Comparison of ENCODE assay signal across 11 mouse cellular contexts in genomic region chr2:147342198-147342597, GRCm38 (mm10). TPM values are rescaled to one million over a fixed set of nuclear protein-coding genes. Genes with fewer than 3 reads are reported as not detected.
DNase-seq lines count a peak whose midpoint lies in the region; ATAC-seq and TF ChIP-seq lines count a peak whose summit lies in the region.
"Had no signal": no experiment of that assay in that cellular context is flagged by ENCODE, and none has a peak within 500 bp of the region (broad histone marks: within the 10 kb centered on the region; RNA-seq: fewer than 3 reads in every experiment).

No protein-coding gene starts in this region.

- ATAC-seq in forebrain, postnatal 0 days = no peak
- no peak for ATAC-seq in forebrain, embryonic 15.5 days (replicated peaks)

- H3K4me2 ChIP-seq in forebrain, postnatal 0 days (ENCODE audit: low read depth) = no peak overlapping the region
- no peak overlapping the region for H3K4me2 ChIP-seq in forebrain, embryonic 15.5 days (replicated peaks)
- no peak overlapping the region for H3K4me2 ChIP-seq in CH12.LX (ENCODE audit: insufficient read depth, low read depth, poor library complexity, severe bottlenecking)
- H3K4me2 ChIP-seq: heart, embryonic 13.5 days had no signal

- WGBS in forebrain, postnatal 0 days = 5% methylated on average over 2 of the region's 2 CpGs
- WGBS in forebrain, embryonic 15.5 days = 17% methylated on average over 2 of the region's 2 CpGs

- in situ Hi-C loops in CH12.LX (cut with MboI; ENCODE audit: low pct_ligation_motif_present, low pct_unique_long_range_greater_than_20kb, low sequenced_read_pairs) = no loop called here

- TF ChIP-seq RAD21 in CH12.LX (IDR thresholded peaks at IDR 0.05; ENCODE audit: low read depth, low read length) = no peak; the same call in 1 of the 2 replicates

- TF ChIP-seq EP300 in CH12.LX (IDR thresholded peaks at IDR 0.05; ENCODE audit: low read length) = no peak

- no peaks in the 10 kb centered on the region for H3K79me2 ChIP-seq in CH12.LX (replicated peaks; ENCODE audit: control insufficient read depth, extremely low read depth, insufficient read depth, poor library complexity, severe bottlenecking)

- no peak overlapping the region for H3K9ac ChIP-seq in forebrain, postnatal 0 days
- H3K9ac ChIP-seq in forebrain, embryonic 15.5 days (replicated peaks) = no peak overlapping the region
- H3K9ac ChIP-seq in CH12.LX (ENCODE audit: insufficient read depth, low read depth) = no peak overlapping the region
- H3K9ac ChIP-seq: heart, embryonic 13.5 days had no signal

- H3K4me1 ChIP-seq in forebrain, postnatal 0 days (ENCODE audit: insufficient read depth) = no peaks in the 10 kb centered on the region
- no peaks in the 10 kb centered on the region for H3K4me1 ChIP-seq in forebrain, embryonic 15.5 days
- H3K4me1 ChIP-seq in CH12.LX (ENCODE audit: control insufficient read depth in 1 of 2, insufficient read depth in 2 of 2) = no peaks in the 10 kb centered on the region
- H3K4me1 ChIP-seq: heart, embryonic 13.5 days had no signal

- H3K27me3 ChIP-seq in forebrain, postnatal 0 days (ENCODE audit: insufficient read depth, low read length) = no peaks in the 10 kb centered on the region
- no peaks in the 10 kb centered on the region for H3K27me3 ChIP-seq in forebrain, embryonic 15.5 days
- no peaks in the 10 kb centered on the region for H3K27me3 ChIP-seq in CH12.LX (replicated peaks)

- H3K4me3 ChIP-seq in forebrain, postnatal 0 days (ENCODE audit: low read depth, low read length) = no peak overlapping the region
- no peak overlapping the region for H3K4me3 ChIP-seq in forebrain, embryonic 15.5 days
- H3K4me3 ChIP-seq in CH12.LX (replicated peaks in 1 of 3; ENCODE audit: low read depth in 2 of 3, low read length in 2 of 3, poor library complexity in 1 of 3) = no peak overlapping the region
- H3K4me3 ChIP-seq: heart, embryonic 13.5 days had no signal

- H3K27ac ChIP-seq in forebrain, postnatal 0 days (ENCODE audit: low read depth, low read length) = no peak overlapping the region
- no peak overlapping the region for H3K27ac ChIP-seq in forebrain, embryonic 15.5 days (replicated peaks)
- H3K27ac ChIP-seq in CH12.LX (ENCODE audit: insufficient read depth, low read depth) = no peak overlapping the region
- H3K27ac ChIP-seq: heart, embryonic 13.5 days had no signal

- H3K36me3 ChIP-seq in forebrain, postnatal 0 days (ENCODE audit: insufficient read depth) = no peaks in the 10 kb centered on the region
- H3K36me3 ChIP-seq in forebrain, embryonic 15.5 days = no peaks in the 10 kb centered on the region
- H3K36me3 ChIP-seq in CH12.LX (replicated peaks in 1 of 2; ENCODE audit: control insufficient read depth in 1 of 2, insufficient read depth in 1 of 2, low read length in 1 of 2) = no peaks in the 10 kb centered on the region
- H3K36me3 ChIP-seq: heart, embryonic 13.5 days had no signal

- DNase-seq in forebrain, postnatal 0 days = no peak
- peak; percentile 34 to 45 for DNase-seq in kidney, postnatal 4 days
- no peak for DNase-seq in kidney, postnatal 14 days
- DNase-seq in CH12.LX (ENCODE audit: extremely low read depth) = peak; percentile 23
- DNase-seq in brain, embryonic 14.5 days (ENCODE audit: low read depth) = no peak
- DNase-seq in spleen, postnatal 14 days (ENCODE audit: low spot score in 2 of 2) = no peak
- DNase-seq in adrenal gland, adult 2 months = no peak
- DNase-seq: layer of hippocampus, adult 9-11 months; thymus, adult 18-20 months had no signal

- no peaks in the 10 kb centered on the region for H3K9me3 ChIP-seq in forebrain, postnatal 0 days (ENCODE audit: low read length)
- no peaks in the 10 kb centered on the region for H3K9me3 ChIP-seq in forebrain, embryonic 15.5 days
- H3K9me3 ChIP-seq in CH12.LX (replicated peaks; ENCODE audit: low read length) = no peaks in the 10 kb centered on the region
- H3K9me3 ChIP-seq: heart, embryonic 13.5 days had no signal

- peak; percentile 40 for TF ChIP-seq CTCF in forebrain, postnatal 0 days (IDR thresholded peaks at IDR 0.05; ENCODE audit: low read depth)
- peak; percentile 35 to 60; a peak in 3 of 4 replicates for TF ChIP-seq CTCF in CH12.LX (conservative IDR thresholded peaks at IDR 0.05 in 1 of 2, IDR thresholded peaks at IDR 0.05 in 1 of 2; ENCODE audit: low read depth in 2 of 2, low read length in 2 of 2)
- peak; percentile 50; the same call in 1 of the 2 replicates for TF ChIP-seq CTCF in brain, embryonic 14.5 days (IDR thresholded peaks at IDR 0.05; ENCODE audit: borderline replicate concordance, extremely low read depth, insufficient read depth, insufficient read length)

- no peak for TF ChIP-seq POLR2A in CH12.LX (IDR thresholded peaks at IDR 0.05; ENCODE audit: low read depth, low read length)
- TF ChIP-seq POLR2A in brain, embryonic 14.5 days (IDR thresholded peaks at IDR 0.05; ENCODE audit: borderline replicate concordance, extremely low read depth, insufficient read depth, insufficient read length, poor library complexity, severe bottlenecking) = no peak

- dilution Hi-C loops in CH12.LX (cut with MboI; ENCODE audit: extremely low pct_ligation_motif_present, extremely low pct_unique_long_range_greater_than_20kb, low sequenced_read_pairs) = no loop called here

TF ChIP-seq in CH12.LX, 34 proteins besides CTCF, POLR2A, EP300 and RAD21:
- TF ChIP-seq SMC3 (IDR thresholded peaks at IDR 0.05; ENCODE audit: low read depth, low read length) (peak; percentile 26), USF2 (conservative IDR thresholded peaks at IDR 0.05; ENCODE audit: low read depth, low read length) (no peak)

RNA-seq across cellular contexts. Expression of gene Pax1, which starts 19.5 kb away (rescaled TPM):
- 0.19 TPM in 1 of 2 replicates, not detected in the other for total RNA-seq in forebrain, postnatal 0 days (2014; rRNA removed)
- polyA plus RNA-seq in forebrain, postnatal 0 days (2015; fragmentation: Nextera tagmentation; extraction: Ambion mirVana) = not detected in 2 replicates
- not detected in 2 replicates for polyA plus RNA-seq in forebrain, embryonic 15.5 days (2015; fragmentation: Nextera tagmentation; extraction: Ambion mirVana)
- total RNA-seq in CH12.LX (2012; rRNA removed) = not detected in 2 replicates
- total RNA-seq in CH12.LX (2014; rRNA removed) = not detected in 2 replicates
- not detected in 2 replicates for polyA plus RNA-seq in CH12.LX (2012; ENCODE audit: insufficient read length, low read depth)
- 0.55 and 0.85 TPM in 2 replicates for polyA plus RNA-seq in brain, embryonic 14.5 days (2012; rRNA removed)
- not detected for total RNA-seq in adrenal gland, adult 2 months (2021)
- polyA plus RNA-seq in adrenal gland, adult 2 months (2012; rRNA removed) = not detected in 2 replicates

Comparison
In these comparisons a context has a peak if more than half of its experiments do, and no peak if none do; other contexts are left out.
1. DNase-seq: peak in kidney, postnatal 4 days (2 of 2) and CH12.LX (single experiment); none in forebrain, postnatal 0 days (single experiment), kidney, postnatal 14 days (single experiment), brain, embryonic 14.5 days (single experiment), spleen, postnatal 14 days (0 of 2) and adrenal gland, adult 2 months (single experiment).
2. Peak in every context shown above with its lines, with median percentiles within 50 percentile points of each other: CTCF ChIP-seq.